Mouse (Mus musculus): ENCODE results near the gene Tmem40. TPM values are rescaled to one million over a fixed set of nuclear protein-coding genes. Genes with fewer than 3 reads are reported as not detected.
A peak's percentile ranks its signal among the peaks of the same experiment; 100 is the strongest.

The Tmem40 gene
- polyA plus RNA-seq, 1 experiment from 2014 or later: 90.6 TPM

GRCm38 (mm10) chr6:115688589-115688988 is 73.6 kb downstream of the Tmem40 start:
- Histone ChIP-seq H3K27me3 (ENCODE audit: control insufficient read depth, insufficient read depth, low read length) (no peaks in the 10 kb centered on the region), H3K27ac (replicated peaks) (no peak overlapping the region), H3K4me1 (replicated peaks; ENCODE audit: control insufficient read depth, insufficient read depth) (no peaks in the 10 kb centered on the region), H3K36me3 (ENCODE audit: control insufficient read depth, insufficient read depth, low read length) (no peaks in the 10 kb centered on the region), H3K9me3 (ENCODE audit: control insufficient read depth, low read length) (peaks cover 5% of the 10 kb centered on the region; the same call in 1 of the 2 replicates), H3K4me2 (replicated peaks; ENCODE audit: low read depth) (no peak overlapping the region), H3K9ac (ENCODE audit: low read length) (no peak overlapping the region), H3K4me3 (ENCODE audit: low read depth, low read length) (no peak overlapping the region)
- 61% methylated on average over 4 of the region's 4 CpGs for WGBS
- ATAC-seq (ENCODE audit: low FRiP score, low TSS enrichment) (no peak), DNase-seq (ENCODE audit: low spot score) (no peak)
- TF ChIP-seq CTCF (IDR thresholded peaks at IDR 0.05; ENCODE audit: low read depth): no peak
- TF ChIP-seq EP300 (optimal IDR thresholded peaks at IDR 0.05): no peak

- no peak for ATAC-seq (ENCODE audit: low FRiP score, low TSS enrichment)
- 63% methylated on average over 3 of the region's 3 CpGs for WGBS
- TF ChIP-seq EP300 (optimal IDR thresholded peaks at IDR 0.05): no peak
- no peak for TF ChIP-seq CTCF (IDR thresholded peaks at IDR 0.05; ENCODE audit: low read depth)
Observed at GRCm38 (mm10) chr6:115687753-115688152, 74.5 kb downstream of the Tmem40 start.

GRCm38 (mm10) chr6:115684851-115685646 is 77.2 kb downstream of the Tmem40 start:
- DNase-seq (ENCODE audit: low spot score) (peak; percentile 63), ATAC-seq (ENCODE audit: low FRiP score, low TSS enrichment) (peak; percentile 71)
- Histone ChIP-seq H3K4me2 (replicated peaks; ENCODE audit: low read depth) (no peak overlapping the region), H3K27ac (replicated peaks) (peak overlapping the region; percentile 24; the same call in 1 of the 2 replicates), H3K9me3 (ENCODE audit: control insufficient read depth, low read length) (peaks cover 5% of the 10 kb centered on the region; the same call in 1 of the 2 replicates), H3K4me1 (replicated peaks; ENCODE audit: control insufficient read depth, insufficient read depth) (no peaks in the 10 kb centered on the region), H3K36me3 (ENCODE audit: control insufficient read depth, insufficient read depth, low read length) (no peaks in the 10 kb centered on the region), H3K9ac (ENCODE audit: low read length) (no peak overlapping the region), H3K27me3 (ENCODE audit: control insufficient read depth, insufficient read depth, low read length) (no peaks in the 10 kb centered on the region), H3K4me3 (ENCODE audit: low read depth, low read length) (no peak overlapping the region)
- WGBS: 57% methylated on average over 11 of the region's 11 CpGs
- TF ChIP-seq EP300 (optimal IDR thresholded peaks at IDR 0.05) (no peak), CTCF (IDR thresholded peaks at IDR 0.05; ENCODE audit: low read depth) (no peak)

More at GRCm38 (mm10) chr6:115687753-115688152, 74.5 kb downstream of the Tmem40 start:
- Histone ChIP-seq H3K4me3 (ENCODE audit: low read depth, low read length) (no peak overlapping the region), H3K27me3 (ENCODE audit: control insufficient read depth, insufficient read depth, low read length) (no peaks in the 10 kb centered on the region), H3K36me3 (ENCODE audit: control insufficient read depth, insufficient read depth, low read length) (no peaks in the 10 kb centered on the region), H3K9ac (ENCODE audit: low read length) (no peak overlapping the region), H3K4me2 (replicated peaks; ENCODE audit: low read depth) (no peak overlapping the region), H3K27ac (replicated peaks) (no peak overlapping the region), H3K9me3 (ENCODE audit: control insufficient read depth, low read length) (peaks cover 5% of the 10 kb centered on the region; the same call in 1 of the 2 replicates), H3K4me1 (replicated peaks; ENCODE audit: control insufficient read depth, insufficient read depth) (no peaks in the 10 kb centered on the region)
- no peak for DNase-seq (ENCODE audit: low spot score)

- no peak overlapping the region for H3K4me2 ChIP-seq (replicated peaks; ENCODE audit: low read depth)
- H3K27ac ChIP-seq (replicated peaks): no peak overlapping the region
- no peak overlapping the region for H3K9ac ChIP-seq (ENCODE audit: low read length)
- ATAC-seq (ENCODE audit: low FRiP score, low TSS enrichment) (peak; percentile 37; the same call in 1 of the 2 replicates), DNase-seq (ENCODE audit: low spot score) (no peak)
- no peaks in the 10 kb centered on the region for H3K4me1 ChIP-seq (replicated peaks; ENCODE audit: control insufficient read depth, insufficient read depth)
- no peaks in the 10 kb centered on the region for H3K36me3 ChIP-seq (ENCODE audit: control insufficient read depth, insufficient read depth, low read length)
- TF ChIP-seq CTCF (IDR thresholded peaks at IDR 0.05; ENCODE audit: low read depth): no peak
- TF ChIP-seq EP300 (optimal IDR thresholded peaks at IDR 0.05): no peak
- WGBS: 100% methylated on average over 2 of the region's 2 CpGs
- H3K27me3 ChIP-seq (ENCODE audit: control insufficient read depth, insufficient read depth, low read length): no peaks in the 10 kb centered on the region
- peaks cover 5% of the 10 kb centered on the region; the same call in 1 of the 2 replicates for H3K9me3 ChIP-seq (ENCODE audit: control insufficient read depth, low read length)
- H3K4me3 ChIP-seq (ENCODE audit: low read depth, low read length): no peak overlapping the region
Observed at GRCm38 (mm10) chr6:115684271-115684670, 77.9 kb downstream of the Tmem40 start.

GRCm38 (mm10) chr6:115681066-115681465 is 81.1 kb downstream of the Tmem40 start:
- Histone ChIP-seq H3K4me1 (replicated peaks; ENCODE audit: control insufficient read depth, insufficient read depth) (no peaks in the 10 kb centered on the region), H3K9ac (ENCODE audit: low read length) (no peak overlapping the region), H3K36me3 (ENCODE audit: control insufficient read depth, insufficient read depth, low read length) (no peaks in the 10 kb centered on the region), H3K4me3 (ENCODE audit: low read depth, low read length) (no peak overlapping the region), H3K9me3 (ENCODE audit: control insufficient read depth, low read length) (no peaks in the 10 kb centered on the region), H3K27ac (replicated peaks) (no peak overlapping the region), H3K4me2 (replicated peaks; ENCODE audit: low read depth) (no peak overlapping the region), H3K27me3 (ENCODE audit: control insufficient read depth, insufficient read depth, low read length) (no peaks in the 10 kb centered on the region)
- TF ChIP-seq EP300 (optimal IDR thresholded peaks at IDR 0.05): no peak
- no peak for TF ChIP-seq CTCF (IDR thresholded peaks at IDR 0.05; ENCODE audit: low read depth)
- 83% methylated on average over 4 of the region's 4 CpGs for WGBS
- no peak for ATAC-seq (ENCODE audit: low FRiP score, low TSS enrichment)
- DNase-seq (ENCODE audit: low spot score): no peak

Small RNAs within 50 kb of the gene (microRNA-seq; reads per million reads assigned to microRNA genes)
- gene Mir7660: not detected

Other genes with a start within 250 kb of the Tmem40 start
- gene Tsen2, start 217.7 kb downstream of the Tmem40 start, polyA plus RNA-seq (2015; fragmentation: Nextera tagmentation; extraction: Ambion mirVana): 10.0 and 11.1 TPM in 2 replicates
- 27.4 and 30.5 TPM in 2 replicates for gene Mkrn2os, start 169.8 kb downstream of the Tmem40 start, polyA plus RNA-seq (2015; fragmentation: Nextera tagmentation; extraction: Ambion mirVana)
- 17.8 and 19.4 TPM in 2 replicates for gene Mkrn2, start 160.5 kb downstream of the Tmem40 start, polyA plus RNA-seq (2015; fragmentation: Nextera tagmentation; extraction: Ambion mirVana)
- gene Raf1, start 85.8 kb downstream of the Tmem40 start, polyA plus RNA-seq (2015; fragmentation: Nextera tagmentation; extraction: Ambion mirVana): 67.1 and 70.8 TPM in 2 replicates
- gene Cand2, start 12.1 kb upstream of the Tmem40 start, polyA plus RNA-seq (2015; fragmentation: Nextera tagmentation; extraction: Ambion mirVana): 3.2 and 3.5 TPM in 2 replicates
- 2,380 and 2,431 TPM in 2 replicates for gene Rpl32, start 46.3 kb upstream of the Tmem40 start, polyA plus RNA-seq (2015; fragmentation: Nextera tagmentation; extraction: Ambion mirVana)
- 0.17 and 0.29 TPM in 2 replicates for gene Efcab12, start 76.0 kb upstream of the Tmem40 start, polyA plus RNA-seq (2015; fragmentation: Nextera tagmentation; extraction: Ambion mirVana)
- 4.1 and 4.8 TPM in 2 replicates for gene Mbd4, start 91.0 kb upstream of the Tmem40 start, polyA plus RNA-seq (2015; fragmentation: Nextera tagmentation; extraction: Ambion mirVana)
- 4.9 and 5.3 TPM in 2 replicates for gene Ift122, start 91.1 kb upstream of the Tmem40 start, polyA plus RNA-seq (2015; fragmentation: Nextera tagmentation; extraction: Ambion mirVana)
- 0.10 TPM in 2 replicates for gene Rho, start 169.3 kb upstream of the Tmem40 start, polyA plus RNA-seq (2015; fragmentation: Nextera tagmentation; extraction: Ambion mirVana)
- gene H1foo, start 182.5 kb upstream of the Tmem40 start, polyA plus RNA-seq (2015; fragmentation: Nextera tagmentation; extraction: Ambion mirVana): not detected in 2 replicates
- gene Plxnd1, start 232.6 kb upstream of the Tmem40 start, polyA plus RNA-seq (2015; fragmentation: Nextera tagmentation; extraction: Ambion mirVana): 9.7 and 10.4 TPM in 2 replicates

Data from stomach, postnatal 0 days (tissue).